Mouse (Mus musculus) embryonic fibroblast, embryonic 13.5 days (primary cell): ENCODE measurements at regions not wholly inside any gene's neighbourhood (a gene's known extent, or its start where the extent isn't known, plus 50 kb on each side); places are given as distances from the start of the nearest gene placed in this dataset.

Source experiments
- CTCF ChIP-seq: IDR thresholded peaks from 2 replicates; pipeline ENCODE4 v1.5.1; 2011; ENCODE audit warnings: mild to moderate bottlenecking, control low read depth, low read length, moderate library complexity, borderline replicate concordance; ENCODE audit not compliant: insufficient read depth
- POLR2A ChIP-seq: IDR thresholded peaks from 2 replicates; pipeline ENCODE4 v1.6.1; 2011; ENCODE audit warnings: low read depth, mild to moderate bottlenecking, control low read depth, low read length, moderate library complexity

- TF ChIP-seq CTCF (no peak), POLR2A (no peak)
Observed at GRCm38 (mm10) chr6:93232636-93233035, 289.3 kb upstream of the Adamts9 start.
